Mouse (Mus musculus) heart, postnatal 0 days (tissue): ENCODE data around the gene Tmem115.

Source experiments
- CTCF ChIP-seq: IDR thresholded peaks from 2 replicates; pipeline ENCODE4 v1.5.1; 2016; ENCODE audit warnings: antibody characterized with exemption, control low read depth, low read depth
- EP300 ChIP-seq: IDR thresholded peaks from 2 replicates; pipeline ENCODE4 v1.6.1; 2016; ENCODE audit warnings: antibody characterized with exemption, low read depth

DNA sequence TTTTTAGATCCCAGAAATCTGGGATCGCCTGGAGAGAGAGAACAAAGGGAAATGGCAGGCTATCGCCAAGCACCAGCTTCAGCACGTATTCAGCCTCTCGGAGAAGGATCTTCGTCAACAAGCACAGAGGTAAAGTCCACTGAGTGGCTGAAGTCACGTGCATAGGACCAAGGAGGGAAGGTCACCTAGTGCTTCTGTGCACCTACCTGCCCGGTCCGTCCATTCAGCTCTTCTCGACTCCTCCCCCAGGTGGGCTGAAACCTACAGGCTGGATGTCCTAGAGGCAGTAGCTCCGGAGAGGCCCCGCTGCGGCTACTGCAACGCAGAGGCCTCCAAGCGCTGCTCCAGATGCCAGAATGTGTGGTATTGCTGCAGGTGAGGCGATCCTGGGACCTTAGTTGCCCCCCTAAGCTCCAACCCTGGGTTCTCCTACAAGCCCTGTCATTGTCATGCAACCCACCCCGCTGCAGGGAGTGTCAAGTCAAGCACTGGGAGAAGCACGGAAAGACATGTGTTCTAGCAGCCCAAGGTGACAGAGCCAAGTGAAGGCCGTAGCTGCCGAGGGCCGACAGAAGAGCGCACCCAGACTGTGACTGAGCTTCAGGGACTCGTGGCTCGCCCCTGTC, 16.9 kb downstream of the Tmem115 start:
- no peak for TF ChIP-seq EP300
- TF ChIP-seq CTCF, result no peak
